ENCODE assay signal across 12 mouse cellular contexts in the genomic region with DNA sequence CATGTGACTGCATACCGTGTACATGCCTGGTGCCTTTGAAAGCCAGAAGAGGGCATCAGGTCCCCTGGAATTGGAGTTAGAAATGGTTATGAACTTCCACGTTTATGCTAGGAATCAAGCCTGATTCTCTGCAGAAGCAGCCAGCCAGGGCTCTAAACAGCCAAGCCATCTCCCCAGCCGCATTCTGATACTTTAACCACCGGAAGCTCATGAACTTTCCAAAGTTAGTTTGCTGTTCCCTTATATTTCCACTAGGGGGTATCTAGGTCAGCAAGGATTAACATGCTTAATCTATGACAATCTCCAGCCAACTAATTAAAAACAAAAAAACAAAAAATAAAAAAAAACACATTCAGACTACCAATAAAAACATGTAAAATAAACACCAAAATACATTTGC. TPM values are rescaled to one million over a fixed set of nuclear protein-coding genes. Genes with fewer than 3 reads are reported as not detected.
DNase-seq lines count a peak whose midpoint lies in the region; ATAC-seq and TF ChIP-seq lines count a peak whose summit lies in the region.
"Had no signal": no experiment of that assay in that cellular context is flagged by ENCODE, and none has a peak within 500 bp of the region (broad histone marks: within the 10 kb centered on the region; RNA-seq: fewer than 3 reads in every experiment).

No protein-coding gene starts in this region.

- TF ChIP-seq CTCF in forebrain, postnatal 0 days (IDR thresholded peaks at IDR 0.05; ENCODE audit: low read depth) = peak; percentile 36; the same call in 1 of the 2 replicates
- TF ChIP-seq CTCF in lung, embryonic 14.5 days (IDR thresholded peaks at IDR 0.05; ENCODE audit: low read depth) = peak; percentile 55

- H3K4me2 ChIP-seq in forebrain, postnatal 0 days (ENCODE audit: low read depth) = no peak overlapping the region
- H3K4me2 ChIP-seq in lung, embryonic 14.5 days = no peak overlapping the region
- H3K4me2 ChIP-seq: heart, embryonic 15.5 days; midbrain, embryonic 12.5 days had no signal

- 45% methylated on average over 4 of the region's 4 CpGs for WGBS in forebrain, postnatal 0 days
- 51% methylated on average over 4 of the region's 4 CpGs for WGBS in forebrain, embryonic 10.5 days
- WGBS in lung, embryonic 14.5 days = 39% methylated on average over 4 of the region's 4 CpGs

- no peaks in the 10 kb centered on the region for H3K36me3 ChIP-seq in forebrain, postnatal 0 days (ENCODE audit: insufficient read depth)
- H3K36me3 ChIP-seq in forebrain, embryonic 10.5 days (replicated peaks) = no peaks in the 10 kb centered on the region
- no peaks in the 10 kb centered on the region for H3K36me3 ChIP-seq in lung, embryonic 14.5 days (ENCODE audit: insufficient read depth)
- H3K36me3 ChIP-seq: heart, embryonic 15.5 days; midbrain, embryonic 12.5 days had no signal

- no peak overlapping the region for H3K9ac ChIP-seq in forebrain, postnatal 0 days
- H3K9ac ChIP-seq in lung, embryonic 14.5 days = no peak overlapping the region
- H3K9ac ChIP-seq: heart, embryonic 15.5 days; midbrain, embryonic 12.5 days had no signal

- H3K4me1 ChIP-seq in forebrain, postnatal 0 days (ENCODE audit: insufficient read depth) = no peaks in the 10 kb centered on the region
- H3K4me1 ChIP-seq in forebrain, embryonic 10.5 days = no peaks in the 10 kb centered on the region
- H3K4me1 ChIP-seq in lung, embryonic 14.5 days (ENCODE audit: insufficient read depth) = no peaks in the 10 kb centered on the region
- H3K4me1 ChIP-seq: heart, embryonic 15.5 days; midbrain, embryonic 12.5 days had no signal

- H3K27me3 ChIP-seq in forebrain, postnatal 0 days (ENCODE audit: insufficient read depth, low read length) = no peaks in the 10 kb centered on the region
- no peaks in the 10 kb centered on the region for H3K27me3 ChIP-seq in forebrain, embryonic 10.5 days (ENCODE audit: poor library complexity, severe bottlenecking)
- no peaks in the 10 kb centered on the region for H3K27me3 ChIP-seq in lung, embryonic 14.5 days (ENCODE audit: insufficient read depth, low read length)
- H3K27me3 ChIP-seq: heart, embryonic 15.5 days; midbrain, embryonic 12.5 days had no signal

- no peak overlapping the region for H3K27ac ChIP-seq in forebrain, postnatal 0 days (ENCODE audit: low read depth, low read length)
- no peak overlapping the region for H3K27ac ChIP-seq in forebrain, embryonic 10.5 days
- no peak overlapping the region for H3K27ac ChIP-seq in lung, embryonic 14.5 days (ENCODE audit: low read depth)
- H3K27ac ChIP-seq: heart, embryonic 15.5 days; midbrain, embryonic 12.5 days had no signal

- no peak for ATAC-seq in forebrain, postnatal 0 days
- ATAC-seq in lung, embryonic 14.5 days (ENCODE audit: insufficient read depth) = no peak
- ATAC-seq in common myeloid progenitor, adult 5-6 weeks (replicated peaks; ENCODE audit: low read depth, poor library complexity, severe bottlenecking) = peak; percentile 85

- H3K9me3 ChIP-seq in forebrain, postnatal 0 days (ENCODE audit: low read length) = no peaks in the 10 kb centered on the region
- H3K9me3 ChIP-seq in forebrain, embryonic 10.5 days = no peaks in the 10 kb centered on the region
- no peaks in the 10 kb centered on the region for H3K9me3 ChIP-seq in lung, embryonic 14.5 days (ENCODE audit: low read depth, low read length)
- H3K9me3 ChIP-seq: heart, embryonic 15.5 days; midbrain, embryonic 12.5 days had no signal

- no peak for DNase-seq in forebrain, postnatal 0 days
- no peak for DNase-seq in forebrain, embryonic 10.5 days (ENCODE audit: extremely low spot score, low spot score)
- DNase-seq in lung, embryonic 14.5 days = peak; percentile 67
- DNase-seq in lung, postnatal 4 days = no peak
- peak; percentile 31 for DNase-seq in thymus, postnatal 0 days (ENCODE audit: low spot score)
- DNase-seq in frontal cortex, postnatal 14 days (ENCODE audit: low spot score in 2 of 2) = no peak
- DNase-seq in yolk sac, embryonic 10.5 days (ENCODE audit: low spot score) = no peak
- DNase-seq: layer of hippocampus, postnatal 36 days had no signal

- no peak overlapping the region for H3K4me3 ChIP-seq in forebrain, postnatal 0 days (ENCODE audit: low read depth, low read length)
- no peak overlapping the region for H3K4me3 ChIP-seq in forebrain, embryonic 10.5 days
- no peak overlapping the region for H3K4me3 ChIP-seq in lung, embryonic 14.5 days (ENCODE audit: low read depth, low read length)
- H3K4me3 ChIP-seq: erythroblast, embryonic 14.5 days; heart, embryonic 15.5 days; midbrain, embryonic 12.5 days had no signal

RNA-seq across cellular contexts. Expression of a gene that starts 9.9 kb away (rescaled TPM):
- 1.5 and 2.2 TPM in 2 replicates for total RNA-seq in forebrain, postnatal 0 days (2014; rRNA removed)
- polyA plus RNA-seq in forebrain, postnatal 0 days (2015; fragmentation: Nextera tagmentation; extraction: Ambion mirVana) = 1.4 and 2.4 TPM in 2 replicates
- 0.49 and 0.51 TPM in 2 replicates for polyA plus RNA-seq in forebrain, embryonic 10.5 days (2016; fragmentation: Nextera tagmentation; extraction: Ambion mirVana)
- polyA plus RNA-seq in lung, embryonic 14.5 days (2014; fragmentation: Nextera tagmentation; extraction: Ambion mirVana) = 0.67 and 0.97 TPM in 2 replicates
- not detected in 2 replicates for total RNA-seq in common myeloid progenitor, adult 5-6 weeks (2017)
- 0.10 and 0.26 TPM in 2 replicates for polyA plus RNA-seq in thymus, postnatal 0 days (2015; fragmentation: Nextera tagmentation; extraction: Ambion mirVana)
- polyA plus RNA-seq: erythroblast, embryonic 14.5 days had no signal

RNA-seq across cellular contexts. Expression of a gene that starts 17.8 kb away (rescaled TPM):
- total RNA-seq in forebrain, postnatal 0 days (2014; rRNA removed) = not detected in 2 replicates
- polyA plus RNA-seq in forebrain, postnatal 0 days (2015; fragmentation: Nextera tagmentation; extraction: Ambion mirVana) = not detected in 2 replicates
- polyA plus RNA-seq in forebrain, embryonic 10.5 days (2016; fragmentation: Nextera tagmentation; extraction: Ambion mirVana) = not detected in 2 replicates
- polyA plus RNA-seq in lung, embryonic 14.5 days (2014; fragmentation: Nextera tagmentation; extraction: Ambion mirVana) = 0.09 TPM in 1 of 2 replicates, not detected in the other
- not detected in 2 replicates for total RNA-seq in common myeloid progenitor, adult 5-6 weeks (2017)
- not detected in 2 replicates for polyA plus RNA-seq in thymus, postnatal 0 days (2015; fragmentation: Nextera tagmentation; extraction: Ambion mirVana)
- total RNA-seq: layer of hippocampus, postnatal 36 days had no signal
- polyA plus RNA-seq: erythroblast, embryonic 14.5 days; midbrain, embryonic 12.5 days had no signal

RNA-seq across cellular contexts. Expression of a gene that starts 52.0 kb away (rescaled TPM):
- total RNA-seq in forebrain, postnatal 0 days (2014; rRNA removed) = 0.38 and 0.90 TPM in 2 replicates
- 1.0 and 1.2 TPM in 2 replicates for polyA plus RNA-seq in forebrain, postnatal 0 days (2015; fragmentation: Nextera tagmentation; extraction: Ambion mirVana)
- 1.3 and 2.7 TPM in 2 replicates for polyA plus RNA-seq in forebrain, embryonic 10.5 days (2016; fragmentation: Nextera tagmentation; extraction: Ambion mirVana)
- 1.4 and 2.0 TPM in 2 replicates for polyA plus RNA-seq in lung, embryonic 14.5 days (2014; fragmentation: Nextera tagmentation; extraction: Ambion mirVana)
- total RNA-seq in common myeloid progenitor, adult 5-6 weeks (2017) = not detected in 2 replicates
- polyA plus RNA-seq in thymus, postnatal 0 days (2015; fragmentation: Nextera tagmentation; extraction: Ambion mirVana) = 1.7 and 2.0 TPM in 2 replicates

RNA-seq across cellular contexts. Expression of a gene that starts 57.4 kb away (rescaled TPM):
- total RNA-seq in forebrain, postnatal 0 days (2014; rRNA removed) = 409 and 432 TPM in 2 replicates
- polyA plus RNA-seq in forebrain, postnatal 0 days (2015; fragmentation: Nextera tagmentation; extraction: Ambion mirVana) = 375 and 418 TPM in 2 replicates
- polyA plus RNA-seq in forebrain, embryonic 10.5 days (2016; fragmentation: Nextera tagmentation; extraction: Ambion mirVana) = 533 and 536 TPM in 2 replicates
- 469 and 508 TPM in 2 replicates for polyA plus RNA-seq in lung, embryonic 14.5 days (2014; fragmentation: Nextera tagmentation; extraction: Ambion mirVana)
- 929 and 961 TPM in 2 replicates for total RNA-seq in common myeloid progenitor, adult 5-6 weeks (2017)
- polyA plus RNA-seq in thymus, postnatal 0 days (2015; fragmentation: Nextera tagmentation; extraction: Ambion mirVana) = 409 and 414 TPM in 2 replicates

RNA-seq across cellular contexts. Expression of a gene that starts 58.1 kb away (rescaled TPM):
- 45.7 and 56.9 TPM in 2 replicates for total RNA-seq in forebrain, postnatal 0 days (2014; rRNA removed)
- polyA plus RNA-seq in forebrain, postnatal 0 days (2015; fragmentation: Nextera tagmentation; extraction: Ambion mirVana) = 86.5 and 104 TPM in 2 replicates
- 199 and 207 TPM in 2 replicates for polyA plus RNA-seq in forebrain, embryonic 10.5 days (2016; fragmentation: Nextera tagmentation; extraction: Ambion mirVana)
- 150 and 151 TPM in 2 replicates for polyA plus RNA-seq in lung, embryonic 14.5 days (2014; fragmentation: Nextera tagmentation; extraction: Ambion mirVana)
- total RNA-seq in common myeloid progenitor, adult 5-6 weeks (2017) = 205 and 229 TPM in 2 replicates
- 218 and 237 TPM in 2 replicates for polyA plus RNA-seq in thymus, postnatal 0 days (2015; fragmentation: Nextera tagmentation; extraction: Ambion mirVana)

Comparison
In these comparisons a context has a peak if more than half of its experiments do, and no peak if none do; other contexts are left out.
1. DNase-seq: peak in lung, embryonic 14.5 days (single experiment) and thymus, postnatal 0 days (single experiment); none in forebrain, postnatal 0 days (single experiment), forebrain, embryonic 10.5 days (single experiment), lung, postnatal 4 days (0 of 2), frontal cortex, postnatal 14 days (0 of 2) and yolk sac, embryonic 10.5 days (single experiment).